Mouse (Mus musculus) ES-E14 (cell line): ENCODE results near the gene Acvr2a.

ENCODE experiments used
- CHD2 ChIP-seq: IDR thresholded peaks from 2 replicates; pipeline ENCODE4 v1.6.1; 2014; ENCODE audit warnings: mild to moderate bottlenecking, low read depth, low read length, inconsistent platforms
- HCFC1 ChIP-seq: IDR thresholded peaks from 2 replicates; pipeline ENCODE4 v1.6.1; 2012; ENCODE audit warnings: low read length, inconsistent platforms, borderline replicate concordance; ENCODE audit not compliant: insufficient read depth
- MAFK ChIP-seq: IDR thresholded peaks from 2 replicates; pipeline ENCODE4 v1.6.1; 2014; ENCODE audit warnings: mild to moderate bottlenecking, low read depth, low read length, inconsistent platforms; ENCODE audit not compliant: insufficient read depth
- ZC3H11A ChIP-seq: IDR thresholded peaks from 2 replicates; pipeline ENCODE4 v1.6.1; 2012; ENCODE audit warnings: low read depth, mild to moderate bottlenecking, inconsistent platforms, low read length, borderline replicate concordance
- ZNF384 ChIP-seq: IDR thresholded peaks from 2 replicates; pipeline ENCODE4 v1.6.1; 2012; ENCODE audit warnings: low read depth, low read length, inconsistent platforms

DNA sequence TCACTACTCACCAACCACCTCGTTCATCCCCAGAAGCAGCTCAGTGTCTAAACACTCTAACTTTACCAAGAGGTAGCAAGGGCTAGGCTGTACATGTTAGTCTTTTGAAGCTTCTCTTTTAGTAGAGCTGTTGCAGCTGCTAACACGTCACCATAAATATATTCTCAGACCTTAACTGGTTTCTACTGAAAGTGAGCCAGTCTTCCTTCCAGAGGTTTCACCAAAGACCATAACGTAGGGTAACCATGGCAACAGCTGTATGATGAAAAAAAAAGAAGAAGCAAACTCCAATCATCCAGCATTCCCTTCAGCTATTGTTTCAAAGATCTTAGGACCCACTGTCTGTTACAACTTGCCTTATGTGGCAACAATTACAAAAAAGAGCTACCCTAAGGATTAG is 25.0 kb upstream of the Acvr2a start:
- no peak for TF ChIP-seq MAFK
- TF ChIP-seq HCFC1 = no peak
- TF ChIP-seq CHD2 = no peak
- no peak for TF ChIP-seq ZNF384
- TF ChIP-seq ZC3H11A = no peak
